Mouse (Mus musculus): ENCODE measurements around the gene Podxl2.

Podxl2 gene

GRCm38 (mm10) chr6:88874868-88875508 is at the start of gene Podxl2:
Gene Podxl2, minus strand, starts transcription at chr6:88875044.
- DNase-seq (ENCODE audit: low spot score in 2 of 2), result peak in 1 of 2 experiments; percentile 75

GRCm38 (mm10) chr6:88918802-88919201 is 44.0 kb upstream of the Podxl2 start:
- DNase-seq (ENCODE audit: low spot score in 2 of 2), result no peak

- DNase-seq (ENCODE audit: low spot score in 2 of 2), result peak in 1 of 2 experiments; percentile 66
These were observed 41.3 kb upstream of the Podxl2 start for GRCm38 (mm10) chr6:88916153-88916552.

- no peak for DNase-seq (ENCODE audit: low spot score in 2 of 2)
These were observed 40.7 kb upstream of the Podxl2 start for GRCm38 (mm10) chr6:88915510-88915909.

GRCm38 (mm10) chr6:88914799-88915198 is 40.0 kb upstream of the Podxl2 start:
- no peak for DNase-seq (ENCODE audit: low spot score in 2 of 2)

GRCm38 (mm10) chr6:88913440-88913839 is 38.6 kb upstream of the Podxl2 start:
- DNase-seq (ENCODE audit: low spot score in 2 of 2), result no peak

- DNase-seq (ENCODE audit: low spot score in 2 of 2), result no peak
These were observed 38.2 kb upstream of the Podxl2 start for GRCm38 (mm10) chr6:88913022-88913421.

- no peak for DNase-seq (ENCODE audit: low spot score in 2 of 2)
These were observed 34.3 kb upstream of the Podxl2 start for GRCm38 (mm10) chr6:88909151-88909550.

GRCm38 (mm10) chr6:88906369-88907108 is 31.7 kb upstream of the Podxl2 start:
- DNase-seq (ENCODE audit: low spot score in 2 of 2), result peak; percentile 65 to 72

- DNase-seq (ENCODE audit: low spot score in 2 of 2), result no peak
These were observed 30.2 kb upstream of the Podxl2 start for GRCm38 (mm10) chr6:88905042-88905441.

GRCm38 (mm10) chr6:88904456-88904974 is 29.7 kb upstream of the Podxl2 start:
- DNase-seq (ENCODE audit: low spot score in 2 of 2), result no peak

GRCm38 (mm10) chr6:88903708-88904107 is 28.9 kb upstream of the Podxl2 start:
- no peak for DNase-seq (ENCODE audit: low spot score in 2 of 2)

GRCm38 (mm10) chr6:88901947-88902820 is 27.3 kb upstream of the Podxl2 start, which contains the start of gene Tpra1:
Gene Tpra1, plus strand, starts transcription at chr6:88902251.
- DNase-seq (ENCODE audit: low spot score in 2 of 2), result peak; percentile 91 to 95

- DNase-seq (ENCODE audit: low spot score in 2 of 2), result no peak
These were observed 26.6 kb upstream of the Podxl2 start for GRCm38 (mm10) chr6:88901471-88901870.

- no peak for DNase-seq (ENCODE audit: low spot score in 2 of 2)
These were observed 24.8 kb upstream of the Podxl2 start for GRCm38 (mm10) chr6:88899628-88900027.

GRCm38 (mm10) chr6:88899086-88899485 is 24.2 kb upstream of the Podxl2 start:
- DNase-seq (ENCODE audit: low spot score in 2 of 2), result no peak

- DNase-seq (ENCODE audit: low spot score in 2 of 2), result peak; percentile 68 to 88
These were observed 23.7 kb upstream of the Podxl2 start, which contains the start of gene Mcm2 for GRCm38 (mm10) chr6:88898534-88899048. Gene Mcm2, minus strand, starts transcription at chr6:88898780.

GRCm38 (mm10) chr6:88897246-88897645 is 22.4 kb upstream of the Podxl2 start:
- DNase-seq (ENCODE audit: low spot score in 2 of 2), result no peak

- no peak for DNase-seq (ENCODE audit: low spot score in 2 of 2)
These were observed 21.1 kb upstream of the Podxl2 start for GRCm38 (mm10) chr6:88895943-88896342.

GRCm38 (mm10) chr6:88893559-88893958 is 18.7 kb upstream of the Podxl2 start:
- peak in 1 of 2 experiments; percentile 72 for DNase-seq (ENCODE audit: low spot score in 2 of 2)

GRCm38 (mm10) chr6:88890832-88891231 is 16.0 kb upstream of the Podxl2 start:
- no peak for DNase-seq (ENCODE audit: low spot score in 2 of 2)

Measured in left cerebral cortex, adult 9 months (tissue).